Mouse (Mus musculus) lung, embryonic 14.5 days (tissue): ENCODE data around the gene Tas2r138. TPM values are rescaled to one million over a fixed set of nuclear protein-coding genes. Genes with fewer than 3 reads are reported as not detected.

ENCODE experiments used
- ATAC-seq: fragments of 200-750 bp; cut with Nextera tagmentation; 2 replicates; pipeline ENCODE4 v1.8.0; 2017; ENCODE audit warnings: mild to moderate bottlenecking, moderate TSS enrichment, moderate library complexity; ENCODE audit not compliant: insufficient read depth
- DNase-seq: peaks from one replicate; pipeline ENCODE4 v3.0.0-alpha.2; 2015
- H3K27ac ChIP-seq: fragments of 300-500 bp; sonication (generic); 2 replicates; pipeline ENCODE4 v1.5.1; 2014; ENCODE audit warnings: low read depth, mild to moderate bottlenecking, moderate library complexity
- H3K27me3 ChIP-seq: fragments of 300-500 bp; sonication (generic); 2 replicates; pipeline ENCODE4 v1.6.1; 2014; ENCODE audit warnings: low read length, control low read depth; ENCODE audit not compliant: insufficient read depth
- H3K36me3 ChIP-seq: fragments of 300-500 bp; sonication (generic); 2 replicates; pipeline ENCODE4 v1.6.1; 2014; ENCODE audit warnings: control low read depth; ENCODE audit not compliant: insufficient read depth
- H3K4me1 ChIP-seq: fragments of 300-500 bp; sonication (generic); 2 replicates; pipeline ENCODE4 v1.6.1; 2014; ENCODE audit warnings: antibody characterized with exemption, control low read depth; ENCODE audit not compliant: insufficient read depth
- H3K4me2 ChIP-seq: fragments of 300-500 bp; sonication (generic); 2 replicates; pipeline ENCODE4 v1.6.1; 2014; ENCODE audit warnings: mild to moderate bottlenecking
- H3K4me3 ChIP-seq: fragments of 300-500 bp; sonication (generic); 2 replicates; pipeline ENCODE4 v1.5.1; 2014; ENCODE audit warnings: low read depth, low read length
- H3K9ac ChIP-seq: fragments of 300-500 bp; sonication (generic); 2 replicates; pipeline ENCODE4 v1.6.1; 2014
- H3K9me3 ChIP-seq: fragments of 300-500 bp; sonication (generic); 2 replicates; pipeline ENCODE4 v1.6.1; 2016; ENCODE audit warnings: low read depth, low read length, control low read depth
- CTCF ChIP-seq: IDR thresholded peaks from 2 replicates; pipeline ENCODE4 v1.5.1; 2016; ENCODE audit warnings: antibody characterized with exemption, low read depth
- WGBS: fragments of 180-500 bp; shearing (Covaris S2); extraction: QIAGEN DNeasy Blood & Tissue Kit; methylation state at CpG from one replicate; pipeline ENCODE4 v1.1.7; 2014; 5-methylcytosine and 5-hydroxymethylcytosine counted together
- polyA plus RNA-seq: library from polyadenylated mRNA; unstranded; fragments of >200 nt; fragmentation: Nextera tagmentation; extraction: Ambion mirVana; gene quantifications from 2 replicates; pipeline ENCODE4 v1.2.1, GENCODE M21; 2014

Gene Tas2r138
- polyA plus RNA-seq, 1 experiment from 2014 or later, result not detected

DNA sequence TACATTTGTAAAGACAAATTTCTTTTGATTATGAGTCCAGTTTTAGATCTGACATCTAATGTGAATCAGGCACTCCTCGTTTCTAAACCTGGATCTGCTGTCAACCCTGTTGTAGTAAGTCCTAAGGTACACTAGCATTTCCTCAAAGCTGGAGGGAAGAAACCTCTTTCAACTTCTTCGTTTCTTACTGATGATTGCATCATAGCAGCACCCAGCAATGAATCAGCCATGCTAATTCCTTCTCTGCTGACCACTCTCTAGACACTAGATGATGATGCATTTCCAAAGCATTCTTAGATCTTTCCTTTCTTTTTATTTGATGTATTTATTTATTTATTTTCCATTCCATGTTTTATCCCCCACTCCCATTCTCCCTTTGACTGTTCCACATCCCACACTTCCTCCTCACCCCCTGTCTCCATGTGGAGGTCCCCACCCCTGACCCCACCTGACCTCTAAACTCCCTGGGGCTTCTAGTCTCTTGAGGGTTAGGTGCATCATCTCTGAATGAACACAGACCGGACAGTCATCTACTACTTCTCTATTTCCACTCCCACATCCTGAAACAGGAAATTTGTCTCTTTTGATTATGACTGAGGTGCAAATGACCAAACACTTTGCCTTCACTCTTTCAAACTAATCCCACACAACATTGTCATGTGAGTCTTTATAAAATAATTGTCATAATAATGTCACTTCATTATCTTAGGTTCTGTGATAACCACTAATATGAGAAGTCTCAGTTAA is 18.1 kb downstream of the Tas2r138 start:
- no peaks in the 10 kb centered on the region for H3K36me3 ChIP-seq
- no peaks in the 10 kb centered on the region for H3K27me3 ChIP-seq
- H3K9me3 ChIP-seq, result no peaks in the 10 kb centered on the region
- TF ChIP-seq CTCF, result no peak
- H3K4me1 ChIP-seq, result no peaks in the 10 kb centered on the region
- DNase-seq (no peak), ATAC-seq (no peak)
- no peak overlapping the region for H3K27ac ChIP-seq
- H3K4me3 ChIP-seq, result no peak overlapping the region
- H3K4me2 ChIP-seq, result no peak overlapping the region
- 57% methylated on average over 3 of the region's 3 CpGs for WGBS
- no peak overlapping the region for H3K9ac ChIP-seq

DNA sequence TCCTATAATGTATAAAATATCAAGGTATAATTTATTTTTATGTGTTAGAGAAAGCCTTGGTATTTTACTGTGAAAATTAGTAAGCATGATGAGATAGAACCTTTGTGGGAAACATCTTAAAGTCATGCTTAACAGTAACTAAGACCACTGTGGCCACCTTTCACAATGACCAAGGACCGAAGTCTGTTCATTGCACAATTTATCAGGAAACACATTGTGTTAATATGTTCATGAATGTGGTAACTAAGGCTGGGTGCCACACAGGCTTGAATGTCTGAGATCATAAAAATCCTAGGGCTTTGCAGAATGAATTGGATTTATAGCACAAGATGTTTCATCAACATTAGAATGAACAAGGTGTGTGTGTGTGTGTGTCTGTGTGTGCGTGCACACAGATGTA is 24.8 kb downstream of the Tas2r138 start:
- Histone ChIP-seq H3K36me3 (no peaks in the 10 kb centered on the region), H3K4me2 (no peak overlapping the region), H3K27ac (no peak overlapping the region), H3K27me3 (no peaks in the 10 kb centered on the region), H3K4me1 (no peaks in the 10 kb centered on the region), H3K4me3 (no peak overlapping the region), H3K9ac (no peak overlapping the region), H3K9me3 (no peaks in the 10 kb centered on the region)
- 88% methylated on average over 2 of the region's 2 CpGs for WGBS
- no peak for DNase-seq
- no peak for ATAC-seq
- no peak for TF ChIP-seq CTCF

DNA sequence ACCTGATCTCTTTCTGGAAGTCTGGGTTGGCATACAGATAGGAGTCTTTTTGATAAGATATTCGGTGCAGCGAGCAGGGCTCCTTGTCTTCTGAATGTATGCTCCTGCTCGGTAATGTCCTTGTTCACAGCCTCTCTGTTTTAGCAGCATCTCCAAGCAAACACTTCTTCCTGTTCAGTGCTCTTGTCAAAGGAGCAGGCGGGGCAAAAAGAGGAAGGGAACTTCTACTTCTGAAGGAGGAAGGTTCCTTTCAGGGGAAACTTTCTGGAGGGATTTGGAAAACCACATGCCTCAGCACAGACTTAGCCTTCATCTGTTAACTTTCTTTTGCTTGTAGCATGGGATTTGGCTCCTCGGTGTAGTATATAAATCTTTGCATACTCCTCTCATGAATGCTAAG is 27.5 kb downstream of the Tas2r138 start, which contains the start of gene Clec5a:
TSS of gene Clec5a (minus strand) at position 177 of the 400 bp plus-strand sequence.
- WGBS, result 64% methylated on average over 5 of the region's 5 CpGs
- ATAC-seq (no peak), DNase-seq (no peak)
- Histone ChIP-seq H3K36me3 (no peaks in the 10 kb centered on the region), H3K4me1 (no peaks in the 10 kb centered on the region), H3K4me2 (no peak within 1 kb of the TSS), H3K9ac (no peak within 1 kb of the TSS), H3K27me3 (no peaks in the 10 kb centered on the region), H3K27ac (no peak within 1 kb of the TSS), H3K9me3 (no peaks in the 10 kb centered on the region), H3K4me3 (no peak within 1 kb of the TSS)
- no peak for TF ChIP-seq CTCF

DNA sequence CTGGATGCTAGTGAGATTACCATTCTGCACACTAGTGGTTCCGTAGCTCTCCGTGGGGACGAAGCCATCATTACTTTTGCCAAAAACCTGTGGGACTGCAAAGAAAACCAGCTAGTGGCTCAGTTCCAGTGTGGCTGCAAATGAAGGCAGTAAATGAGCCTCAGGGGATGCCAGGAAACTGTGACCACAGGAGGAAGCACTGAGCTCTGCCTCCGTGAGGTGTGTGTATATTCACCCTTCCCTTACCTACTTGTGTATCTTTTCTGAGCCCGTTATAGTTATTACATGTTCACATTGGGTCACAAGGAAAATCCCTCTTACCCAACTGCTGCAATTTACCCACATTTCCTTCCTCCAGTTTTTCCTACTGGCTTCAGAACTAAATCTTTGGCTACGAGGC is 28.8 kb downstream of the Tas2r138 start:
- Histone ChIP-seq H3K4me2 (no peak overlapping the region), H3K4me1 (no peaks in the 10 kb centered on the region), H3K9me3 (no peaks in the 10 kb centered on the region), H3K9ac (no peak overlapping the region), H3K4me3 (no peak overlapping the region), H3K27me3 (no peaks in the 10 kb centered on the region), H3K36me3 (no peaks in the 10 kb centered on the region), H3K27ac (no peak overlapping the region)
- DNase-seq (no peak), ATAC-seq (no peak)
- 86% methylated on average over 6 of the region's 6 CpGs for WGBS
- TF ChIP-seq CTCF, result no peak

DNA sequence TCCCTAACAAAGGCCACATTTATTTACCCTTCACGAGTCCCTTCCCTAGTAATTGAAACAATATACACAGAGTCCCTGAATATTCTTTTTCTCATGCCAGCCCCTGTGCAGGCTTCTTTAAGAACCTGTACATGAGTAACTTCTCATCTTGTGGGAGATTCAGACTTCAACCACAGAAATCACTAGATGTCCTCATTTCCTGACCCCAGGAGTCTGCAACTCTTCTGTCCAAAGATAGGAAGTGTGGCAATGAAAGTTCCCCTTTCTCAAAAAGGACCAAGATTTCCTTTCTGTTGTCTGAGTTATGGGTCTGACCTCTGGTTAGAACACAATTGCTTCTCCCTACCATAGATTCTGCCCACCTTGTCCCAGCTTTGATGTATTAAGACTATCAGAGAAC is 36.8 kb downstream of the Tas2r138 start:
- Histone ChIP-seq H3K27ac (no peak overlapping the region), H3K9ac (no peak overlapping the region), H3K4me2 (no peak overlapping the region), H3K27me3 (no peaks in the 10 kb centered on the region), H3K9me3 (no peaks in the 10 kb centered on the region), H3K4me1 (no peaks in the 10 kb centered on the region), H3K36me3 (no peaks in the 10 kb centered on the region), H3K4me3 (no peak overlapping the region)
- no peak for TF ChIP-seq CTCF
- ATAC-seq (no peak), DNase-seq (no peak)
- WGBS, result 73% methylated on average over 1 of the region's 1 CpGs

DNA sequence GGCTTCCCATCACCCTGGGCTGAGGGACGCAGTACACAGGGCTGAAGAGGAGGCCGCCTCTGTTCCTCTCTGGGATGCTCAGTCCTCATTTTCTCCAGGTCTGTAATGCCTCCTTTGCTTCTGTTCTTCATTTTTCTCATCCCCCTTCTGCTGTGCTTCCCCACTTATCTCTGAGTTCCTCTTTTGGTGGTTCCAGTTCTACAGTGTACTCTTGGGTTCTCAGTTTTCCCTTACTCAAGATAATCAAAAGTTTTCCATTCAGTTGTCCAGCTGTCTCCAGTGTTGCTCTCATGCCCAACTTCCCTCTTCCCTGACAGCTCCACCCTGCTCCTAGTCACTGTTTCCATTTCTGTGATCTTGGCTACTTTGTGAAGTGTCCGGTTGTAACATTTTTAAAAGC is 39.5 kb downstream of the Tas2r138 start:
- no peak for TF ChIP-seq CTCF
- Histone ChIP-seq H3K27ac (no peak overlapping the region), H3K9me3 (no peaks in the 10 kb centered on the region), H3K27me3 (no peaks in the 10 kb centered on the region), H3K4me1 (no peaks in the 10 kb centered on the region), H3K36me3 (no peaks in the 10 kb centered on the region), H3K9ac (no peak overlapping the region), H3K4me3 (no peak overlapping the region), H3K4me2 (no peak overlapping the region)
- no peak for DNase-seq
- ATAC-seq, result no peak
- WGBS, result 57% methylated on average over 3 of the region's 3 CpGs

DNA sequence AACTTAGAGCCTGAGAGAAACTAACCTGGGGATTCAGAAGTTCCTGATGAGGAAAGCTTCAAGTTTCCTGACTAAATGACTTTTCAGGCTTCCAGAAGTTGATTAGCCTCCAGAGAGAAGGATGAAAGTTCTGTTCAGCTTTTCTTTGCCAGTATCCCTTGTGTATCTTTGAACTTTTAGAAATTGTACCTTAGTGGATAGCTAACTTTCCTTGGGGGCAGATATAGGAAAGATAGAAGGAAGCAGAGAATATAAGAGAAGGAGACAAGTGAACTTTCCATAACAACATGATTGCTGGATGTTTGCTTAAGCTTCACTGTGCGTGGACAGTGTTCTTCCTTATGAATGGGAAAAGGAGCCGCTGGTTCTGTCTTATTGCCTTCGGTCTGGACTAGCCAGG is 43.9 kb downstream of the Tas2r138 start, which contains the start of gene Olfr460:
TSS of gene Olfr460 (plus strand) at position 301 of the 400 bp plus-strand sequence.
- DNase-seq (no peak), ATAC-seq (no peak)
- no peak for TF ChIP-seq CTCF
- H3K9me3 ChIP-seq, result no peaks in the 10 kb centered on the region
- H3K4me2 ChIP-seq, result no peak within 1 kb of the TSS
- no peaks in the 10 kb centered on the region for H3K4me1 ChIP-seq
- 83% methylated on average over 3 of the region's 3 CpGs for WGBS
- H3K27ac ChIP-seq, result no peak within 1 kb of the TSS
- H3K9ac ChIP-seq, result no peak within 1 kb of the TSS
- no peaks in the 10 kb centered on the region for H3K27me3 ChIP-seq
- no peak within 1 kb of the TSS for H3K4me3 ChIP-seq
- H3K36me3 ChIP-seq, result no peaks in the 10 kb centered on the region

Other genes starting within 250 kb of the Tas2r138 start
- 12.2 and 16.0 TPM in 2 replicates for gene E330009J07Rik, start 177.2 kb downstream of the Tas2r138 start, polyA plus RNA-seq
- not detected in 2 replicates for gene Wee2, start 174.2 kb downstream of the Tas2r138 start, polyA plus RNA-seq
- 136 and 143 TPM in 2 replicates for gene Ssbp1, start 142.0 kb downstream of the Tas2r138 start, polyA plus RNA-seq
- not detected in 2 replicates for gene Tas2r137, start 122.1 kb downstream of the Tas2r138 start, polyA plus RNA-seq
- gene Tas2r108, start 119.8 kb downstream of the Tas2r138 start, polyA plus RNA-seq, result not detected in 2 replicates
- not detected in 2 replicates for gene Prss37, start 93.8 kb downstream of the Tas2r138 start, polyA plus RNA-seq
- 0.04 TPM in 1 of 2 replicates, not detected in the other for gene Olfr461, start 58.3 kb downstream of the Tas2r138 start, polyA plus RNA-seq
- gene Olfr460, start 43.8 kb downstream of the Tas2r138 start, polyA plus RNA-seq, result not detected in 2 replicates
- 1.4 and 1.8 TPM in 2 replicates for gene Clec5a, start 27.5 kb downstream of the Tas2r138 start, polyA plus RNA-seq
- gene Mgam, start 15.5 kb upstream of the Tas2r138 start, polyA plus RNA-seq, result 0.11 and 0.38 TPM in 2 replicates